Mouse (Mus musculus) heart, embryonic 14.5 days (tissue): ENCODE measurements around the gene Ablim2. TPM values are rescaled to one million over a fixed set of nuclear protein-coding genes. Genes with fewer than 3 reads are reported as not detected.
A peak's percentile ranks its signal among the peaks of the same experiment; 100 is the strongest.

Experiments
- ATAC-seq: fragments of 200-750 bp; cut with Nextera tagmentation; 2 replicates; pipeline ENCODE4 v1.8.0; 2017; ENCODE audit warnings: low read depth, moderate TSS enrichment; ENCODE audit not compliant: insufficient number of reproducible peaks, insufficient read depth, low FRiP score
- H3K27ac ChIP-seq, 2 experiments: fragments of 200-500 bp in 1 of 2; fragments of 300-500 bp in 1 of 2; sonication (generic) in 1 of 2; replicated peaks in 1 of 2; 2 replicates each; pipeline ENCODE4 v1.5.1; 2012 to 2014; ENCODE audit warnings: low read depth in 2 of 2, low read length in 2 of 2, control low read depth in 1 of 2, mild to moderate bottlenecking in 1 of 2, mixed read lengths in 1 of 2; ENCODE audit not compliant: control insufficient read depth in 1 of 2, insufficient read depth in 1 of 2
- H3K27me3 ChIP-seq: fragments of 300-500 bp; sonication (generic); 2 replicates; pipeline ENCODE4 v1.6.1; 2014; ENCODE audit warnings: mild to moderate bottlenecking, low read length, control low read depth; ENCODE audit not compliant: control insufficient read depth, insufficient read depth
- H3K36me3 ChIP-seq: fragments of 300-500 bp; sonication (generic); 2 replicates; pipeline ENCODE4 v1.6.1; 2014; ENCODE audit warnings: mild to moderate bottlenecking, control low read depth, low read length, mixed read lengths; ENCODE audit not compliant: control insufficient read depth, insufficient read depth
- H3K4me1 ChIP-seq, 2 experiments: fragments of 200-500 bp in 1 of 2; fragments of 300-500 bp in 1 of 2; sonication (generic) in 1 of 2; 2 replicates each; pipeline ENCODE4 v1.6.1; 2012 to 2014; ENCODE audit warnings: low read length in 2 of 2, control low read depth in 1 of 2, mixed read lengths in 1 of 2; ENCODE audit not compliant: control insufficient read depth in 2 of 2, insufficient read depth in 2 of 2
- H3K4me2 ChIP-seq: fragments of 300-500 bp; sonication (generic); 2 replicates; pipeline ENCODE4 v1.6.1; 2014; ENCODE audit warnings: mild to moderate bottlenecking, low read length
- H3K4me3 ChIP-seq, 2 experiments: fragments of 200-500 bp in 1 of 2; fragments of 300-500 bp in 1 of 2; sonication (generic) in 1 of 2; 2 replicates each; pipeline ENCODE4 v1.5.1; 2012 to 2014; ENCODE audit warnings: low read length in 2 of 2, mild to moderate bottlenecking in 2 of 2, control low read depth in 1 of 2, low read depth in 1 of 2, moderate library complexity in 1 of 2; ENCODE audit not compliant: control insufficient read depth in 1 of 2, insufficient read depth in 1 of 2
- H3K9ac ChIP-seq: fragments of 300-500 bp; sonication (generic); 2 replicates; pipeline ENCODE4 v1.6.1; 2014; ENCODE audit warnings: mild to moderate bottlenecking, low read length
- H3K9me3 ChIP-seq: fragments of 300-500 bp; sonication (generic); 2 replicates; pipeline ENCODE4 v1.6.1; 2016; ENCODE audit warnings: low read length, control low read depth; ENCODE audit not compliant: control insufficient read depth
- WGBS: fragments of 180-500 bp; shearing (Covaris S2); extraction: QIAGEN DNeasy Blood & Tissue Kit; methylation state at CpG from one replicate; pipeline ENCODE4 v1.1.7; 2014; 5-methylcytosine and 5-hydroxymethylcytosine counted together
- polyA plus RNA-seq: library from polyadenylated mRNA; unstranded; fragments of >200 nt; fragmentation: Nextera tagmentation; extraction: Ambion mirVana; gene quantifications from 2 replicates; pipeline ENCODE4 v1.2.1, GENCODE M21; 2014

The Ablim2 gene
- polyA plus RNA-seq, 1 experiment from 2014 or later = 4.0 TPM

DNA sequence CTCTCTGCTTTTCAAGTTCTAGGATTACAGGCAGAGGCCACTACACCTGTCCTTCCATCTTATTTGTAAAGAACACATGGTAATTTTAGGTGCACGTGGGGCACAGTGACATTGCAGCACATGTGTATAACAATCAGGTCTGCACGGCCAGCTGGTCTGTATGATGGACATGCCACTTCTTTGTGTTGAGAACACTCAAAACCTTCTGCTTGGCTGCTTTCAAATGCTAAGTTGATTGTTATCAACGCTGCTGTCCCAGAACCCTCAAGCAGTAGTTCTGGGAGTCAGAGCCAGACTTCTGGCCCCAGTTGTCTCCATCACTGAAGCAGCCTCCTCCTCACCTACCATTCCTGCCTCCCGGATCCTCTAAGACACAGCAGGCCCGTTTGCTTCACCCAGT, 159.0 kb downstream of the Ablim2 start:
- Histone ChIP-seq H3K4me2 (no peak overlapping the region), H3K27ac (0 out of 4 replicates have a peak overlapping the region, but pooled peaks of 1 of the 2 experiments have one; percentile 46), H3K27me3 (no peaks in the 10 kb centered on the region), H3K4me1 (peaks cover 55 to 78% of the 10 kb centered on the region in 2 experiments), H3K4me3 (no peak overlapping the region), H3K36me3 (peaks cover 11% of the 10 kb centered on the region; the same call in 1 of the 2 replicates), H3K9me3 (no peaks in the 10 kb centered on the region), H3K9ac (no peak overlapping the region)
- ATAC-seq = no peak
- WGBS = 48% methylated on average over 5 of the region's 5 CpGs

DNA sequence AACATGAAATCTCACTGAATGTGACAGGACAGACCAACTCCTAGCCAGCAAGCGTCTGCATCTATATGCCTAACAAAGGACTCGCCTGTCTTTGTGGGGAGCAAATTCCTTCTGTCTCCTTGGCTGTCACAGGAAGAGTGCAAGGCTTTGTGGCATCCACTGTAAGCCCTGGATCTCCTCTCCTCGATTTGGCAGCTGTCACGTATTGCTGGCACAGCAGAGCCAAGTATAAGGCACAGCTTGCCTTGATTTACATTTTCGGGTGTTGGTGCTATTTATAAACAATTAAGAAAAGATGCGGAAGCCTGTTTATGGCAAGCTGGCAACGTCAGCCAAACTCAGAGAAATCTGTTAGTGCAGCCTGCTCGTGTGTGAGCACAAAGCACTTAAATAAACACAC, 160.7 kb downstream of the Ablim2 start:
- Histone ChIP-seq H3K4me3 (no peak overlapping the region), H3K9me3 (no peaks in the 10 kb centered on the region), H3K27ac (peak overlapping the region; percentile 81 to 100), H3K27me3 (no peaks in the 10 kb centered on the region), H3K36me3 (0 out of 2 replicates have a peak, but pooled peaks cover 5% of the 10 kb centered on the region), H3K9ac (peak overlapping the region; percentile 58), H3K4me1 (peaks cover 72 to 94% of the 10 kb centered on the region in 2 experiments), H3K4me2 (peak overlapping the region; percentile 36; the same call in 1 of the 2 replicates)
- WGBS = 10% methylated on average over 8 of the region's 8 CpGs
- no peak for ATAC-seq

DNA sequence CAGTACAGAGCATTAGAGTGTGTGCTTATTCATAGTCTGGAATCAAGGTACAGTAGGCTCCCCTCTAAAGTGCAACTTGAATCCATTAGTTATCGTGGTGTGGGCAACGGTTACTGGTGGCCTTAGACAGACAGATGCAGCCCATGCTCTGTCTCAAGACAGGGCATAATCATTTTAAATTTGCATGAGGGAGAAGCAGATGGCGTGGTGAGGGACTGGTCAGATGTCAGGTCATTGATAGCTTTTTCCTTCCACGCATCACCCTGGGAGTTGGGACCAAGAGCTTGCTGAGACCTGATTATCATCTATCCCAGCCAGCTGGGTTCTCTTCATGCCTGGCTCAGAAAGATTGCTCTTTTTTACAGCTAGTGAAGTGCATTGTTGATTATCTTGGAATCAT, 162.4 kb downstream of the Ablim2 start:
- H3K4me2 ChIP-seq = no peak overlapping the region
- no peak for ATAC-seq
- 48% methylated on average over 4 of the region's 4 CpGs for WGBS
- H3K4me3 ChIP-seq = no peak overlapping the region
- H3K27ac ChIP-seq = peak overlapping the region; percentile 38 to 100
- 0 out of 2 replicates have a peak, but pooled peaks cover 5% of the 10 kb centered on the region for H3K36me3 ChIP-seq
- H3K4me1 ChIP-seq = peaks cover 82 to 97% of the 10 kb centered on the region in 2 experiments
- H3K9ac ChIP-seq = peak overlapping the region; percentile 38; the same call in 1 of the 2 replicates
- no peaks in the 10 kb centered on the region for H3K9me3 ChIP-seq
- no peaks in the 10 kb centered on the region for H3K27me3 ChIP-seq

DNA sequence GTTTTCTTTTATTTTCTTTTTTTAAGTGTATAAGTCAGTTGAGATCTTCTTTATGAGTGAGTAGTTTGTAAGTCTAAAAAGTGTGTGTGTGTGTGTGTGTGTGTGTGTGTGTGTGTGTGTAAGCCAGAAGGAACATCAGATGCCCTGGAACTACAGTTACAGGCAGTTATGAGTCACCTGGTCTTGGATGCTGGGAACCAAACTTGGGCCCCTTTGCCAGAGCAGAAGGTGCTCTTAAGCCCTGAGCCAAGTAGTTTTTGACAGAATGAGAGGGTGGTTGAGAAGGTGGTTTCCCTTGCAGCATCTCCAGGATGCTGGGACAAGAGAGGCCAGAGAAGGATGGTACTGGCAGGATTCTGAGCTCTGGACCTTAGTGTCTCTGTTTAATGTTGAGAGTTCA, 162.9 kb downstream of the Ablim2 start:
- Histone ChIP-seq H3K9me3 (no peaks in the 10 kb centered on the region), H3K9ac (peak overlapping the region; percentile 78), H3K4me1 (peaks cover 84 to 97% of the 10 kb centered on the region in 2 experiments), H3K4me3 (no peak overlapping the region), H3K4me2 (peak overlapping the region; percentile 63), H3K27me3 (no peaks in the 10 kb centered on the region), H3K27ac (peak overlapping the region; percentile 99 to 100), H3K36me3 (0 out of 2 replicates have a peak, but pooled peaks cover 5% of the 10 kb centered on the region)
- no peak for ATAC-seq

DNA sequence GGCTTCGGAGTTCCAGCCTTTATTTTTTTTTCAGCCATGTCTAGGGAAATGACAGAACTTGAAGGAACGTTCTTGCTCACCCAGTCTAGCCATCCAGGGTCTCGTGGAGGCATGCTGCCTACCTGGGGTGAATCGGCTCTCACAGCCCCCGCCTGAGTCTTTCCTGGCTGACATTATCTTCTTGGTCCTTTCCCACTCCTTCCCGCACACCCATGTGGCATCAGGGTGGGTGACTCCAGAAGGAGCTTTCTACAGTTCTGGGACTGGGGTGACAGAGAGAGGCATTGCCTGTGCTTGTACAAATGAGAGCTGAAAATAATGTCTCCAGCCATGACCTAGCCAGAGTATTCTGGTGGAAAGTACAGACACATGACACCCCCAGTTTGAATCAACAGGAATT, 163.5 kb downstream of the Ablim2 start:
- Histone ChIP-seq H3K9me3 (no peaks in the 10 kb centered on the region), H3K36me3 (0 out of 2 replicates have a peak, but pooled peaks cover 5% of the 10 kb centered on the region), H3K27me3 (no peaks in the 10 kb centered on the region), H3K9ac (peak overlapping the region; percentile 78), H3K4me2 (peak overlapping the region; percentile 63), H3K27ac (peak overlapping the region; percentile 99 to 100), H3K4me1 (peaks cover 86 to 97% of the 10 kb centered on the region in 2 experiments), H3K4me3 (no peak overlapping the region)
- no peak for ATAC-seq
- WGBS = 17% methylated on average over 6 of the region's 6 CpGs

DNA sequence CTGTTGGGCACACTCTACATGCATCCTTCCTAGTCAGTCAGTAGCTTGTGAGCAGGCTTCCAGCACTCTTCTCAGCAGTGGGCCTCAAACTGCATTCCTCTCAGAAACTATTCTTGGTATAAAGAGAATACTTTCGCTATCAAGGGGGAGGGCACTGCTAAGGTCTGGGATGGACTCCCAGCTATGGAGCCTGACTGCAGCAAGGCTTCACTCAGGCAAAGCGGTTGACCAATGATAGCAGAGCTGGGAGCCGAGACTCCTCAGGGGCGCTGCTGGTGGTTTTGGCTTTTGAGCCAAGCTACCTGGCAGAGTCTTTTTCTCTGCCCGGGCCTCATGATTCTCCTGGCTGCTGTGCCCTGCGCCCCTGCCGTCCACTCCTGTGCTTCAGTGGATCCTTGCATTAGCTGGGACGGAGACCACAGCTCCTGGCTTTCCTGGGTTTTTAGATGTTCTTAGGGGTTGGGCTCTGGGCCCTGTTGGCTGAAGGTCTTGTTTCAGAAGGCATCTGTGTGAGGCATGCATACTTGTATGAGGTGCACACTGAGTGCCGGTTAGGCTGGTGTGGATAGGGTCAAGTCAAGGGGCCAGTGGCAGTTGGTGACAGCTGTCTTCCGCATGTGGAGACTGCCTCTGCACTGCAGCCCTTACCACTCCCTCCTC, 164.0 kb downstream of the Ablim2 start:
- Histone ChIP-seq H3K36me3 (0 out of 2 replicates have a peak, but pooled peaks cover 5% of the 10 kb centered on the region), H3K27ac (peak overlapping the region; percentile 99 to 100), H3K27me3 (no peaks in the 10 kb centered on the region), H3K4me3 (peak overlapping the region; percentile 12 to 16; a peak in 3 of 4 replicates), H3K4me2 (peak overlapping the region; percentile 63), H3K4me1 (peaks cover 89 to 97% of the 10 kb centered on the region in 2 experiments), H3K9ac (peak overlapping the region; percentile 78), H3K9me3 (no peaks in the 10 kb centered on the region)
- ATAC-seq = peak; percentile 89
- WGBS = 9% methylated on average over 10 of the region's 10 CpGs

DNA sequence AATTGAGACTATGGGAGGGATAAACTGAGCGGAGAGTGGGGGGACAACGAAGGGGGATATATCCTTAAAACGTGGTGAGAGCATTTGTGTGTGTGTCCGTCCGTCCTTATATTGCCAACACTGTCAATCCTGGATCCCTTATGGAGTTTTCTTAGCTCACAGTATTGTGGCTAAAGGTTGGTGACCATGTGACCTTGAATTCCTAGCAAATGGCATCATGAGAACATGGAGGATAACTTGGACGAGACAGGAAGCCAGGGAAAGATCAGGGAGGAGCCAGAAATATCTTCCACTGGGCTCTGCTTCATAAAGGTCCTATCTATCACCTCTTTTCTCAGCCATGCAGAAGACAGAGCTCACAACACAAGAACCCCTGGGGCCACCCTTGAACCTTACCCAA, 165.8 kb downstream of the Ablim2 start:
- 65% methylated on average over 6 of the region's 6 CpGs for WGBS
- Histone ChIP-seq H3K36me3 (no peaks in the 10 kb centered on the region), H3K4me1 (peaks cover 80 to 93% of the 10 kb centered on the region in 2 experiments), H3K9me3 (no peaks in the 10 kb centered on the region), H3K27me3 (no peaks in the 10 kb centered on the region), H3K27ac (peak overlapping the region; percentile 99 to 100), H3K4me3 (no peak overlapping the region), H3K9ac (no peak overlapping the region), H3K4me2 (peak overlapping the region; percentile 63)
- ATAC-seq = no peak
